In the genomic region with DNA sequence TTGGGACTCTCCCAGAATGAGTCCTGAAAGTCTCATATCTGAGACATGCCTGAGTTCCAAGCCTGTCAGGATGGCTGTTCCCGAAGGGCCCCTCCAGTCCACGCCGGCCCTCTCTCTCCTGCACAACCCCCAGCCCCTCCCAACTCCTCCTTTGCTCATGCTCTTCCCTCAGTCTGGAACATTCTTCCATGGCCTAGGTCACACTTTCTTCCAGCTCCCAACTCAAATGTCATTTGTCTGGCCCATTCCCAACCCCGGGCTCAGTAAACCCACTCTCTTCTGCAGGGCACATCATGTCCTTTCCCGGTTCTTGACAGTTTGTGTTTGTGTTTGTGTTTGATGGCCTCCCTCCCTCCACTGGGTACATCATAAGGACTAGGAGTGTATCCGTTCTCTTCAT, we compare ENCODE assay signal across 16 mouse cellular contexts.
"Had no signal": no experiment of that assay in that cellular context is flagged by ENCODE, and none has a peak within 500 bp of the region (broad histone marks: within the 10 kb centered on the region; RNA-seq: fewer than 3 reads in every experiment).

No protein-coding gene starts in this region.

- H3K4me3 ChIP-seq: layer of hippocampus, adult 2 months; limb, embryonic 12.5 days; liver, embryonic 13.5 days; megakaryocyte, embryonic 14.5 days; midbrain, embryonic 12.5 days had no signal

- H3K36me3 ChIP-seq: limb, embryonic 12.5 days; liver, embryonic 13.5 days; midbrain, embryonic 12.5 days had no signal

- H3K4me2 ChIP-seq: limb, embryonic 12.5 days; liver, embryonic 13.5 days; midbrain, embryonic 12.5 days had no signal

- H3K9ac ChIP-seq: limb, embryonic 12.5 days; liver, embryonic 13.5 days; liver, postnatal 0 days; midbrain, embryonic 12.5 days had no signal

- DNase-seq: kidney, postnatal 10 days; kidney, postnatal 4 days; liver; liver, embryonic 13.5 days; liver, postnatal 0 days; right cerebral cortex, adult 18-20 months; right cerebral cortex, postnatal 25 days; thymus, adult 2 months; thymus, postnatal 36 days had no signal

- ATAC-seq: inflammation-experienced regulatory T-cells, adult 6 months; intestine, postnatal 0 days; liver, postnatal 0 days; midbrain, embryonic 16.5 days had no signal

- H3K27ac ChIP-seq: layer of hippocampus, adult 2 months; limb, embryonic 12.5 days; liver, embryonic 13.5 days; midbrain, embryonic 12.5 days had no signal

- H3K4me1 ChIP-seq: limb, embryonic 12.5 days had no signal

- H3K9me3 ChIP-seq: limb, embryonic 12.5 days; liver, embryonic 13.5 days; megakaryocyte, embryonic 14.5 days; midbrain, embryonic 12.5 days had no signal

- H3K27me3 ChIP-seq: limb, embryonic 12.5 days; liver, embryonic 13.5 days had no signal
